Mouse (Mus musculus) hindbrain, embryonic 16.5 days (tissue): Measurements from ENCODE around the gene Rab11b. TPM values are rescaled to one million over a fixed set of nuclear protein-coding genes. Genes with fewer than 3 reads are reported as not detected.
"Not testable (repeated sequence)": the region's sequence is repeated elsewhere in the genome, so short reads cannot be mapped to it uniquely, and the experiment has no call there.

ENCODE experiments used
- ATAC-seq: fragments of 200-750 bp; cut with Nextera tagmentation; 2 replicates; pipeline ENCODE4 v1.8.0; 2017; ENCODE audit warnings: moderate TSS enrichment, moderate library complexity
- H3K27ac ChIP-seq: fragments of 300-500 bp; sonication (generic); 2 replicates; pipeline ENCODE4 v1.5.1; 2014; ENCODE audit warnings: low read depth, mild to moderate bottlenecking, control low read depth, low read length, moderate library complexity
- H3K27me3 ChIP-seq: fragments of 300-500 bp; sonication (generic); replicated peaks from 2 replicates; pipeline ENCODE4 v1.6.1; 2014; ENCODE audit warnings: low read length; ENCODE audit not compliant: control insufficient read depth, insufficient read depth
- H3K36me3 ChIP-seq: fragments of 300-500 bp; sonication (generic); 2 replicates; pipeline ENCODE4 v1.6.1; 2014; ENCODE audit warnings: mild to moderate bottlenecking, low read length, moderate library complexity, mixed read lengths; ENCODE audit not compliant: control insufficient read depth, insufficient read depth
- H3K4me1 ChIP-seq: fragments of 300-500 bp; sonication (generic); 2 replicates; pipeline ENCODE4 v1.6.1; 2014; ENCODE audit warnings: low read depth, low read length; ENCODE audit not compliant: control insufficient read depth, insufficient read depth
- H3K4me2 ChIP-seq: fragments of 300-500 bp; sonication (generic); 2 replicates; pipeline ENCODE4 v1.6.1; 2014; ENCODE audit warnings: mild to moderate bottlenecking, low read length, control low read depth, moderate library complexity
- H3K4me3 ChIP-seq: fragments of 300-500 bp; sonication (generic); 2 replicates; pipeline ENCODE4 v1.5.1; 2014; ENCODE audit warnings: mild to moderate bottlenecking, low read length, control low read depth, moderate library complexity
- H3K9ac ChIP-seq: fragments of 300-500 bp; sonication (generic); 2 replicates; pipeline ENCODE4 v1.6.1; 2014; ENCODE audit warnings: low read depth, mild to moderate bottlenecking, control low read depth, low read length, moderate library complexity
- H3K9me3 ChIP-seq: fragments of 300-500 bp; sonication (generic); 2 replicates; pipeline ENCODE4 v1.6.1; 2014; ENCODE audit warnings: mild to moderate bottlenecking, low read length, moderate library complexity; ENCODE audit not compliant: control insufficient read depth
- WGBS: fragments of 180-500 bp; shearing (Covaris S2); extraction: QIAGEN DNeasy Blood & Tissue Kit; methylation state at CpG from one replicate; pipeline ENCODE4 v1.1.7; 2014; 5-methylcytosine and 5-hydroxymethylcytosine counted together
- polyA plus RNA-seq: library from polyadenylated mRNA; unstranded; fragments of >200 nt; fragmentation: Nextera tagmentation; extraction: Ambion mirVana; gene quantifications from 2 replicates; pipeline ENCODE4 v1.2.1, GENCODE M21; 2015

Rab11b gene
- polyA plus RNA-seq, 1 experiment from 2014 or later = 481 TPM

DNA sequence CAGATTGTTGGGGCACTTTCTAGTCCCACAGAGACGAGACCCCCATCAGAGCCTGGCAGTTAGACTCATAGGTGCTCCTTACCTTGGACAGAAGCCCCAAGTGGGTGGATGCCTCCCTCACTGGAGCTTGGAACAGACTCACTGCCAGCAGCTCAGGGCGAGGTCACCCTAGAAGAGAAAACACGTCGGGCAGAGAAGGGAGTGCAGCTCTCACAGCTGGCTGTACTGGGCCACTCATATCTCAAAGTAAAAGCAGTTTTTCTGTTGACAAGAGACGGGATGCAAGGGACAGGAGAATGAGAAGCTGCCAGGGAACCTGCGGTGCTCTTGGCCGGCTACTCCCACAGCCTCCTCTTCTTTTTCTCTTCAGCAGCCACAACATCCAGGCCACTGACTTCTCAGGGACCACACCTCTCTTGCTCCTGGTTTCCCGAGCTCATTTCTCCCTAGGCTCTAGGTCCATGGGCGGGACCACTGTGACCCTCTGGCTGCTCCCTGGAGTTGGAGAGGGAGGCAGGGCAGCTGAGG is 27.7 kb downstream of the Rab11b start:
- H3K4me3 ChIP-seq, H3K9ac ChIP-seq, H3K36me3 ChIP-seq, H3K4me1 ChIP-seq, H3K27me3 ChIP-seq, ATAC-seq, H3K4me2 ChIP-seq, H3K9me3 ChIP-seq, H3K27ac ChIP-seq: not testable (repeated sequence)
- 72% methylated on average over 9 of the region's 9 CpGs for WGBS

GRCm38 (mm10) chr17:33729215-33729614 is 31.1 kb downstream of the Rab11b start:
- H3K4me3 ChIP-seq = no peak overlapping the region
- 67% methylated on average over 2 of the region's 2 CpGs for WGBS
- H3K36me3 ChIP-seq = no peaks in the 10 kb centered on the region
- ATAC-seq = no peak
- H3K4me1 ChIP-seq = no peaks in the 10 kb centered on the region
- H3K4me2 ChIP-seq = no peak overlapping the region
- no peaks in the 10 kb centered on the region for H3K27me3 ChIP-seq
- no peak overlapping the region for H3K9ac ChIP-seq
- H3K9me3 ChIP-seq = no peaks in the 10 kb centered on the region
- no peak overlapping the region for H3K27ac ChIP-seq

GRCm38 (mm10) chr17:33728396-33728795 is 31.9 kb downstream of the Rab11b start:
- no peak for ATAC-seq
- Histone ChIP-seq H3K36me3 (no peaks in the 10 kb centered on the region), H3K9ac (no peak overlapping the region), H3K4me2 (no peak overlapping the region), H3K4me3 (no peak overlapping the region), H3K27me3 (no peaks in the 10 kb centered on the region), H3K9me3 (no peaks in the 10 kb centered on the region), H3K4me1 (no peaks in the 10 kb centered on the region), H3K27ac (no peak overlapping the region)
- 78% methylated on average over 2 of the region's 2 CpGs for WGBS

GRCm38 (mm10) chr17:33719736-33720378 is 40.5 kb downstream of the Rab11b start:
- no peak for ATAC-seq
- H3K4me1 ChIP-seq = peaks cover 3% of the 10 kb centered on the region
- 95% methylated on average over 7 of the region's 7 CpGs for WGBS

GRCm38 (mm10) chr17:33718944-33719725 is 41.2 kb downstream of the Rab11b start:
- Histone ChIP-seq H3K27ac (no peak overlapping the region), H3K27me3 (no peaks in the 10 kb centered on the region), H3K9ac (peak overlapping the region; percentile 26; the same call in 1 of the 2 replicates), H3K36me3 (no peaks in the 10 kb centered on the region), H3K4me3 (peak overlapping the region; percentile 83), H3K4me1 (peaks cover 3% of the 10 kb centered on the region), H3K9me3 (no peaks in the 10 kb centered on the region), H3K4me2 (peak overlapping the region; percentile 87)
- 47% methylated on average over 10 of the region's 10 CpGs for WGBS
- ATAC-seq = peak; percentile 6; the same call in 1 of the 2 replicates

More at GRCm38 (mm10) chr17:33719736-33720378, 40.5 kb downstream of the Rab11b start:
- no peak overlapping the region for H3K27ac ChIP-seq
- H3K9me3 ChIP-seq = no peaks in the 10 kb centered on the region
- H3K4me3 ChIP-seq = no peak overlapping the region
- no peaks in the 10 kb centered on the region for H3K36me3 ChIP-seq
- no peaks in the 10 kb centered on the region for H3K27me3 ChIP-seq
- H3K9ac ChIP-seq = no peak overlapping the region
- H3K4me2 ChIP-seq = no peak overlapping the region

- under 1% methylated on average over 46 of the region's 46 CpGs for WGBS
- peak within 1 kb of the TSS; percentile 86 for H3K9ac ChIP-seq
Observed at GRCm38 (mm10) chr17:33718384-33718881, 41.9 kb downstream of the Rab11b start, which contains the start of gene March2. Gene March2 (minus strand): TSS chr17:33718670.

DNA sequence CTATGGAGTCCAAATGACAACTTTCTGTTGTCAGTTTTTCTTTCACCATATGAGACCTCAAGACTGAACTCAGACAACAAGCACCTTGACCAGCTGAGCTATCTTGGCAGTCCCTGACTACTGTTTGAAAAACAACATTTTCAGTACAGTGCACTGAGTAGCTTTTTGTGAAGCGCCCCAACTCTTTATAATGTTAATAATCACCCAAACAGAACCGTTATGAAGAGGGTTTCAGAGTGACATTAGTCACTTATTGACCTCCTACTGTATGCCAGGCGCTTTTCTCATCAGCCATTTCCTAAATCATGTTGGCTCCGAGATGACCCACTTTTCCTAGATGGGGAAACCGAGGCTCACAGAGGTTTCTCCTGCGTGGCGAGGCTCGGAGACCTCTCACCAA is 42.3 kb downstream of the Rab11b start:
- ATAC-seq = no peak

More at GRCm38 (mm10) chr17:33718384-33718881, 41.9 kb downstream of the Rab11b start, which contains the start of gene March2:
- H3K4me2 ChIP-seq = peak within 1 kb of the TSS; percentile 87
- peak within 1 kb of the TSS; percentile 83 for H3K4me3 ChIP-seq
- ATAC-seq = peak; percentile 100
- H3K27ac ChIP-seq = peak within 1 kb of the TSS; percentile 40; the same call in 1 of the 2 replicates
- H3K4me1 ChIP-seq = peaks cover 3% of the 10 kb centered on the region
- H3K27me3 ChIP-seq = no peaks in the 10 kb centered on the region
- no peaks in the 10 kb centered on the region for H3K36me3 ChIP-seq
- no peaks in the 10 kb centered on the region for H3K9me3 ChIP-seq

GRCm38 (mm10) chr17:33717246-33717645 is 43.1 kb downstream of the Rab11b start:
- no peak overlapping the region for H3K27ac ChIP-seq
- no peaks in the 10 kb centered on the region for H3K27me3 ChIP-seq
- H3K4me3 ChIP-seq = no peak overlapping the region
- no peak overlapping the region for H3K4me2 ChIP-seq
- H3K36me3 ChIP-seq = no peaks in the 10 kb centered on the region
- peaks cover 3% of the 10 kb centered on the region for H3K4me1 ChIP-seq
- no peak overlapping the region for H3K9ac ChIP-seq
- no peak for ATAC-seq
- WGBS = 92% methylated on average over 1 of the region's 1 CpGs
- no peaks in the 10 kb centered on the region for H3K9me3 ChIP-seq

More for the DNA sequence above, 42.3 kb downstream of the Rab11b start:
- H3K9me3 ChIP-seq = no peaks in the 10 kb centered on the region
- H3K27ac ChIP-seq = peak overlapping the region; percentile 40; the same call in 1 of the 2 replicates
- WGBS = 6% methylated on average over 8 of the region's 8 CpGs
- no peaks in the 10 kb centered on the region for H3K36me3 ChIP-seq
- H3K4me2 ChIP-seq = peak overlapping the region; percentile 87
- peak overlapping the region; percentile 86 for H3K9ac ChIP-seq
- H3K27me3 ChIP-seq = no peaks in the 10 kb centered on the region
- peak overlapping the region; percentile 83 for H3K4me3 ChIP-seq
- peaks cover 3% of the 10 kb centered on the region for H3K4me1 ChIP-seq

DNA sequence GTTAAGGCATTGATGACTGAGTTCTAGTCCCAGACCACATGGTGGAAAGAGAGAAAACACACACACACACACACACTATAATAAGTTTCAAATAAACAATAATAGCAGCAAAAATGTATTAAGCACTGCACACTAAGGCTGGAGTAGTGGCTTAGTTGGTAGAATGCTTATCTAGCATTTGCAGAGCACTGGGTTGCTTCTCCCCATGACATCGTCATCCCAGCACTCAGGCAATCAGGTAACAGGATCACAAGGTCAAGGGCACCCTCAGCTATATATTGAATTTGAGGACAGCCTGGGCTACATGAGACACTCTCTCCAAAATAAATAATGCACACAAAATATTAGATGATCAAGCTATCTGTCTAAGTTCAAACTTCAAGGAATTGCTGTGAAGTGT is 45.6 kb downstream of the Rab11b start:
- H3K9ac ChIP-seq = no peak overlapping the region
- peaks cover 3% of the 10 kb centered on the region for H3K4me1 ChIP-seq
- H3K4me3 ChIP-seq = no peak overlapping the region
- H3K4me2 ChIP-seq = no peak overlapping the region
- WGBS = 88% methylated on average over 1 of the region's 1 CpGs
- no peaks in the 10 kb centered on the region for H3K9me3 ChIP-seq
- H3K27me3 ChIP-seq = no peaks in the 10 kb centered on the region
- no peaks in the 10 kb centered on the region for H3K36me3 ChIP-seq
- no peak for ATAC-seq
- H3K27ac ChIP-seq = no peak overlapping the region
